Mouse (Mus musculus) layer of hippocampus, adult 11-12 months (tissue): ENCODE data around the gene Thnsl2.

Source experiments
- DNase-seq: peaks from one replicate; pipeline ENCODE4 v3.0.0; 2022; ENCODE audit warnings: low spot score

Gene Thnsl2

GRCm38 (mm10) chr6:71131038-71131437 lies 13.2 kb downstream of the Thnsl2 start:
- no peak for DNase-seq

- DNase-seq: no peak
These were observed 14.0 kb downstream of the Thnsl2 start for GRCm38 (mm10) chr6:71130269-71130668.

GRCm38 (mm10) chr6:71129071-71129470 lies 15.2 kb downstream of the Thnsl2 start:
- no peak for DNase-seq

GRCm38 (mm10) chr6:71126290-71126689 lies 17.9 kb downstream of the Thnsl2 start:
- no peak for DNase-seq

GRCm38 (mm10) chr6:71125043-71125893 lies 19.0 kb downstream of the Thnsl2 start:
- DNase-seq: peak; percentile 82

- no peak for DNase-seq
These were observed 24.5 kb downstream of the Thnsl2 start for GRCm38 (mm10) chr6:71119577-71120254.

- DNase-seq: no peak
These were observed 32.7 kb downstream of the Thnsl2 start for GRCm38 (mm10) chr6:71111419-71112113.

- DNase-seq: no peak
These were observed 37.9 kb downstream of the Thnsl2 start for GRCm38 (mm10) chr6:71106170-71106945.

GRCm38 (mm10) chr6:71096126-71096525 lies 48.1 kb downstream of the Thnsl2 start:
- DNase-seq: no peak

GRCm38 (mm10) chr6:71094693-71095092 lies 49.5 kb downstream of the Thnsl2 start:
- peak; percentile 23 for DNase-seq

GRCm38 (mm10) chr6:71093686-71094085 lies 50.6 kb downstream of the Thnsl2 start:
- DNase-seq: no peak

- no peak for DNase-seq
These were observed 53.8 kb downstream of the Thnsl2 start for GRCm38 (mm10) chr6:71090475-71090874.

GRCm38 (mm10) chr6:71089735-71090134 lies 54.5 kb downstream of the Thnsl2 start:
- no peak for DNase-seq

GRCm38 (mm10) chr6:71088992-71089391 lies 55.2 kb downstream of the Thnsl2 start:
- no peak for DNase-seq

- no peak for DNase-seq
These were observed 60.8 kb downstream of the Thnsl2 start for GRCm38 (mm10) chr6:71083441-71083840.

- no peak for DNase-seq
These were observed 62.2 kb downstream of the Thnsl2 start for GRCm38 (mm10) chr6:71082084-71082483.

GRCm38 (mm10) chr6:71081230-71081629 lies 63.0 kb downstream of the Thnsl2 start:
- no peak for DNase-seq
